Mouse (Mus musculus) embryo, embryonic 11.5 days (tissue): ENCODE measurements around the gene Gm28729.
A peak's percentile ranks its signal among the peaks of the same experiment; 100 is the strongest.

Source experiments
- DNase-seq: peaks from one replicate; pipeline ENCODE4 v3.0.0-alpha.2; 2012; ENCODE audit warnings: low read depth, low spot score

Gm28729 gene

GRCm38 (mm10) chr9:96469556-96470265 is 55.4 kb downstream of the Gm28729 start:
- DNase-seq: no peak

- no peak for DNase-seq
Observed at GRCm38 (mm10) chr9:96463708-96464107, 61.4 kb downstream of the Gm28729 start.

GRCm38 (mm10) chr9:96461607-96462006 is 63.5 kb downstream of the Gm28729 start:
- DNase-seq: no peak

- no peak for DNase-seq
Observed at GRCm38 (mm10) chr9:96460117-96460865, 64.8 kb downstream of the Gm28729 start.

- no peak for DNase-seq
Observed at GRCm38 (mm10) chr9:96455618-96456017, 69.4 kb downstream of the Gm28729 start.

GRCm38 (mm10) chr9:96452956-96453355 is 72.1 kb downstream of the Gm28729 start:
- no peak for DNase-seq

GRCm38 (mm10) chr9:96450900-96451720 is 74.0 kb downstream of the Gm28729 start:
- no peak for DNase-seq

- DNase-seq: no peak
Observed at GRCm38 (mm10) chr9:96449514-96449913, 75.5 kb downstream of the Gm28729 start.

- no peak for DNase-seq
Observed at GRCm38 (mm10) chr9:96445351-96445750, 79.7 kb downstream of the Gm28729 start.

- no peak for DNase-seq
Observed at GRCm38 (mm10) chr9:96442081-96442480, 83.0 kb downstream of the Gm28729 start.

- DNase-seq: no peak
Observed at GRCm38 (mm10) chr9:96438334-96438871, 86.7 kb downstream of the Gm28729 start.

- peak; percentile 37 for DNase-seq
Observed at GRCm38 (mm10) chr9:96437805-96438333, 87.2 kb downstream of the Gm28729 start.

GRCm38 (mm10) chr9:96436901-96437804 is 87.9 kb downstream of the Gm28729 start:
- DNase-seq: no peak
